Mouse (Mus musculus) heart, adult 2 months (tissue): Measurements from ENCODE around the gene Ubald2. TPM values are rescaled to one million over a fixed set of nuclear protein-coding genes. Genes with fewer than 3 reads are reported as not detected.

Experiments used
- DNase-seq, 2 experiments: peaks; one replicate each; pipeline ENCODE4 v3.0.0; 2021
- H3K27ac ChIP-seq: fragments of 200-600 bp; 2 replicates; pipeline ENCODE4 v1.8.1; 2022
- H3K27me3 ChIP-seq: fragments of 200-500 bp; 2 replicates; pipeline ENCODE4 v1.6.1; 2012; ENCODE audit warnings: mild to moderate bottlenecking, low read length, inconsistent platforms, mixed read lengths; ENCODE audit not compliant: control insufficient read depth, insufficient read depth
- H3K36me3 ChIP-seq: fragments of 200-500 bp; 2 replicates; pipeline ENCODE4 v1.6.1; 2012; ENCODE audit warnings: low read length, inconsistent platforms; ENCODE audit not compliant: control insufficient read depth, insufficient read depth
- H3K4me1 ChIP-seq: fragments of 200-500 bp; 2 replicates; pipeline ENCODE4 v1.6.1; 2011; ENCODE audit warnings: low read length; ENCODE audit not compliant: control insufficient read depth, insufficient read depth
- H3K4me3 ChIP-seq: fragments of 200-600 bp; 2 replicates; pipeline ENCODE4 v1.8.1; 2022
- H3K79me2 ChIP-seq: fragments of 200-500 bp; replicated peaks from 2 replicates; pipeline ENCODE4 v1.6.1; 2012; ENCODE audit warnings: mild to moderate bottlenecking, inconsistent platforms, low read length, moderate library complexity, mixed read lengths; ENCODE audit not compliant: control insufficient read depth, insufficient read depth
- H3K9ac ChIP-seq: fragments of 200-500 bp; 2 replicates; pipeline ENCODE4 v1.6.1; 2012; ENCODE audit warnings: low read depth, mild to moderate bottlenecking, control low read depth, inconsistent platforms, low read length, mixed read lengths
- CTCF ChIP-seq: fragments of 200-600 bp; IDR thresholded peaks from 2 replicates; pipeline ENCODE4 v1.8.1; 2022; ENCODE audit warnings: antibody characterized with exemption, mild to moderate bottlenecking, moderate library complexity
- EP300 ChIP-seq: fragments of 200-500 bp; IDR thresholded peaks from 2 replicates; pipeline ENCODE4 v1.6.1; 2011; ENCODE audit warnings: low read depth, low read length, control low read depth; ENCODE audit not compliant: insufficient read depth
- POLR2A ChIP-seq: fragments of 200-500 bp; IDR thresholded peaks from 2 replicates; pipeline ENCODE4 v1.6.1; 2011; ENCODE audit warnings: mild to moderate bottlenecking, low read depth, low read length, control low read depth; ENCODE audit not compliant: insufficient read depth
- WGBS: fragments of 180-500 bp; shearing (Covaris S2); methylation state at CpG from one replicate; pipeline ENCODE4 v1.1.7; 2018; 5-methylcytosine and 5-hydroxymethylcytosine counted together
- intact Hi-C: fragments of 180-260 bp; cut with DNase I; formaldehyde crosslinking; loops from one replicate; pipeline ENCODE4 v1.15.1; 2025
- long read RNA-seq: library from polyadenylated mRNA; stranded (forward); transcript quantifications from one replicate; pipeline ENCODE4 v2.0.0, GENCODE M21; 2021
- polyA plus RNA-seq: library from polyadenylated mRNA; depleted of rRNA; stranded (reverse); fragments of >200 nt; gene quantifications from 2 replicates; pipeline ENCODE4 v1.2.3, GENCODE M21; 2012; rRNA removed
- total RNA-seq, 2 experiments: library from RNA; stranded (reverse); gene quantifications; 2 replicates each; pipeline ENCODE4 v1.2.3; 2021

Gene Ubald2
- total RNA-seq: 10 to 100 TPM; 29.2 to 34.1 TPM
- 45.5 and 80.1 TPM in 2 replicates for polyA plus RNA-seq
- long read RNA-seq, transcript Ubald2-201 (3 exons, 1,482 nt): major isoform, 9 of 11 reads
- long read RNA-seq, partial matches to known transcripts: 0 of 11 reads
- long read RNA-seq, other reads (novel, unspliced or antisense): 2 of 11 reads

DNA sequence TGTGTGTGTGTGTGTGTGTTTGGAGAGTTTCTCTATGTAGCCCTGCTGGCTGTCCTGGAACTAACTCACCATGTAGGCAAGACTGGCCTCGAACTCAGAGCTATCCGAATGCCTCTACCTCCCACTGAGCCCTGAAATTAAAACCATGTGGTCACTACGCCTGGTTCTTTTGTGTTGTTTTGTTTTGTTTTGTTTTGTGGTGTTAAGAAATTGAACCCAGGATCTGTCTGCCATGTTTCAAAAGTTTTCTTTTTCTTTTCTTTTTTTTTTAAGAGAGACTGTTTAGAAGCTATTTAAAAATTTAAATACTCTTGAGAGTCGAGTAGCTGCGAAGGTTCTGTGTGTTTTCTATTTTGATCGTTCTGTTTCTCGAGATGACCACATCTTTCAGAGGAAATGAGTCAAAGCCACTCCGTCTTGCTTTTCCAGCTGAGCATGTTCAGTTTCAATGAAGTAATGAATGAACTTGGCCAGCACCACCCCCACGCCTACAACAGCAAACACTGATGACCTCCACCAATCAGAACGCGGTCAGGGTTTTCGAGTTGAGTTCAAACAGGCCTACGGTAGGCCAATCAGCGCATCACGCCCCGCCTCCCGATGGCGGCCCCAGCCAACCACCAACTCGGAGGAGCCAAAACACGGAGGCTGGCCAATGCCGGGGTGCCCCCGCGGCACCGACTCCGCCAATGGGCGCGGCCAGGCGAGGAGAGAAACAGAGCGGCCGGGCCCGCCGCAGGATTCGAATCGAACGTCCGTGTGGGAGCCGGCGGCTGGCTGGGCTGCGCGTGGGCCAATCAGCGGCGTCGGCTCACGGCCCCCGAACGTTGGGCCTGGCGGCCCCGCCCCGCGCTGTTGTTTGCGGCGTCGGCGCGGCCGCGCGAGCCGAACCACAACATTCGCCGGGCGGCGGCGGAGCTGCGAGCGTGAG, at the start of gene Ubald2:
Gene Ubald2, plus strand, starts transcription at position 739 of the 931 bp plus-strand sequence.
- Histone ChIP-seq H3K4me1 (peaks cover 16% of the 10 kb centered on the region), H3K4me3 (peak within 1 kb of the TSS; percentile 93), H3K9ac (peak within 1 kb of the TSS; percentile 93), H3K36me3 (peaks cover 6% of the 10 kb centered on the region; the same call in 1 of the 2 replicates), H3K27ac (peak within 1 kb of the TSS; percentile 97), H3K79me2 (no peaks in the 10 kb centered on the region; the same call in 1 of the 2 replicates), H3K27me3 (no peaks in the 10 kb centered on the region)
- WGBS: 2% methylated on average over 66 of the region's 66 CpGs
- peak; percentile 96 to 100 for DNase-seq
- TF ChIP-seq POLR2A (peak; percentile 51; the same call in 1 of the 2 replicates), CTCF (no peak)
- intact Hi-C loops: loop anchor here (2.0 kb wide), 1 partner anchor 21 kb away; the partner anchor contains the start of gene Rnf157

DNA sequence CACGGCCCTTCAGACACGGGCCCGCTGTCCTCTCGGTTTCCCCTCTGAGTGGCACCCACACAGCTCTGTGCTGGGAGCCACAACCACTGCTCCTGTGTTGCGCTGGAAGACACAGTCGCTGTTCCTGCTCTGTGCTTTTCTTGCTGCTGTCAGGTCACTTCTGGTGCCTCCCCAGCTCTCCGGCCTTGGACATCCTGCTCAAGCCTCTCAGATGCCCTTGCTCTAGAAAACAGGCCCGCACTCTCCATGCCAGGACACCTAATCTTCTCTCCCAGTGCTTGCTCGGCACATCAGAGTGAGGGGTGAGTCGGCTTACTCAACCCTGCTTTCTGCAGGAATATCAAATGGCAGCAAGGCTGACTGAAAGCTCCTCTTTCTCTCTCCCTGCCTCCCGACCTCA, 49.7 kb upstream of the Ubald2 start:
- Histone ChIP-seq H3K36me3 (no peaks in the 10 kb centered on the region), H3K9ac (no peak overlapping the region), H3K27ac (no peak overlapping the region), H3K4me3 (no peak overlapping the region), H3K4me1 (peaks cover 10% of the 10 kb centered on the region), H3K27me3 (no peaks in the 10 kb centered on the region), H3K79me2 (no peaks in the 10 kb centered on the region)
- 88% methylated on average over 11 of the region's 11 CpGs for WGBS
- no peak for TF ChIP-seq CTCF
- DNase-seq: no peak
- intact Hi-C loops: no loop called here

DNA sequence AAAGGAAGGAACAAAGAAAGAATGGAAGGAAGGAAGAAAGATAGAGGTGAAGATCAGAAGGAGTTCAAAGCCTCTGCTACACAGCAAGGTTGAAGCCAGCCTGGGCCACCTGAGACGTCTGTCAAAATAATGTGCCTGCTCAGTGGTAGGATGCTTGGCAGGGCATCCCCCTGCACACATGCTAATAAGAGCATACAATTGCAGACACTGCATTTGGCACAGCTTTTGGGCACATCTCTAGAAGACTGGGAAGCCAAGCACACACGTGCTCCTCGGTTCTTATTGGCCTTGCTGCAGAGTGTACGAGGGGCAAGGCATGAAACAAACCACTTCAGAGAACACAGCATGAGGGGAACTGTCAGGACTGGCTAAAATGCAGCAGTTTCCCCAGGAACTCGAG, 47.9 kb upstream of the Ubald2 start:
- 68% methylated on average over 5 of the region's 5 CpGs for WGBS
- DNase-seq: no peak

DNA sequence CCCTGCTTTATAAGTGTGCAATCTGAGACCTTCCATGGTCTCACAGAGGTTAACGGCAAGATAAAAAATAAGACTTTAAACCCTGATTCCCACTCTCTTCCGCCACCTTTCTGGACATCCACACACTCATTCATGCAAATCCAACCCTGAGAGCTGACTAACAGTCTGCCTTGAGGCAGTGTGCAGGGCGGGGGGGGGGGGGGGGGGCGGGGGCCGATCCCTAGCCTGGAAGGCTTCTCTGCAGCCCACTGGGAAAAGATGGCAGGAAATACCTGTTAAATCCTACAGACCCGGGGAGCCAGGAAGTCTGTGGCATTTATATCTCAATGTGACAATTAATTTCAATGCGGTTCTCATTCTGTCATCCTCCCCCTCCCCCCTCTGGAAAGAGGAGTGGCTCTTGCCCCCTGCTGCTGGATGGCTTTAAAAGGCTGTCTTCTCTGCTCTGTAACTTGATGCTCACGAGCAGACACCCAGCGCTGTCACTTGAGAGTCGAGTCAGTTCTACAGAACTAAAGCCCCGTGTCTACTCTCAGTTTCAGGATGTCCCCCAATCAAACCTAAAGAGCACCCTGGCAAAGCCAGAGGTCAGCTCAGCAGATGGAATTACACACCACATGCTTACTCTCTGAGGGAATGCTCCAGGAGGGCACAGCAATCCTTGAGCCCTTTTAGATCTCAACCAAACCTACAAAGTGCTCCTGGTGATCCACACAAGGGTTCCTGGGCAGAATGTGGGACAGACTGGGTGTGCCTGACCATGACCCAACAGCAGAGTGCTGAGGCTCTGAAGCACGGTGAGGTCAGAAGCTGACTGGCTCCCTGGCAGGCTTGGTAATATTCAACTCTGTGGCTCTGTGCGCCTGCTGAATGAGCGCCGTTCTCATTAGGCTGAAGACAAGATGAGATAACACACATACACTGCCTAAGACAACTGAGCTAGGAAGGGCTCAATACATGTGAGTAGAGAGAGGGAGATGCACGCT, 46.5 kb upstream of the Ubald2 start:
- H3K9ac ChIP-seq: peak overlapping the region; percentile 17; the same call in 1 of the 2 replicates
- no peak overlapping the region; the same call in 1 of the 2 replicates for H3K27ac ChIP-seq
- H3K4me1 ChIP-seq: peaks cover 10% of the 10 kb centered on the region
- H3K4me3 ChIP-seq: no peak overlapping the region
- no peaks in the 10 kb centered on the region for H3K36me3 ChIP-seq
- H3K27me3 ChIP-seq: no peaks in the 10 kb centered on the region
- intact Hi-C loops: loop anchor here (5.0 kb wide), 1 partner anchor 60 kb away; no protein-coding TSS in a partner anchor
- H3K79me2 ChIP-seq: no peaks in the 10 kb centered on the region
- no peak for DNase-seq
- 19% methylated on average over 16 of the region's 16 CpGs for WGBS
- TF ChIP-seq POLR2A (no peak), CTCF (no peak), EP300 (no peak)

More for the DNA sequence above, 47.9 kb upstream of the Ubald2 start:
- intact Hi-C loops: loop anchor here (5.0 kb wide), 1 partner anchor 61 kb away; no protein-coding TSS in a partner anchor
- H3K27me3 ChIP-seq: no peaks in the 10 kb centered on the region
- no peak overlapping the region for H3K9ac ChIP-seq
- peaks cover 10% of the 10 kb centered on the region for H3K4me1 ChIP-seq
- H3K27ac ChIP-seq: no peak overlapping the region
- H3K79me2 ChIP-seq: no peaks in the 10 kb centered on the region
- no peaks in the 10 kb centered on the region for H3K36me3 ChIP-seq
- TF ChIP-seq CTCF (no peak), POLR2A (no peak), EP300 (no peak)
- H3K4me3 ChIP-seq: no peak overlapping the region

DNA sequence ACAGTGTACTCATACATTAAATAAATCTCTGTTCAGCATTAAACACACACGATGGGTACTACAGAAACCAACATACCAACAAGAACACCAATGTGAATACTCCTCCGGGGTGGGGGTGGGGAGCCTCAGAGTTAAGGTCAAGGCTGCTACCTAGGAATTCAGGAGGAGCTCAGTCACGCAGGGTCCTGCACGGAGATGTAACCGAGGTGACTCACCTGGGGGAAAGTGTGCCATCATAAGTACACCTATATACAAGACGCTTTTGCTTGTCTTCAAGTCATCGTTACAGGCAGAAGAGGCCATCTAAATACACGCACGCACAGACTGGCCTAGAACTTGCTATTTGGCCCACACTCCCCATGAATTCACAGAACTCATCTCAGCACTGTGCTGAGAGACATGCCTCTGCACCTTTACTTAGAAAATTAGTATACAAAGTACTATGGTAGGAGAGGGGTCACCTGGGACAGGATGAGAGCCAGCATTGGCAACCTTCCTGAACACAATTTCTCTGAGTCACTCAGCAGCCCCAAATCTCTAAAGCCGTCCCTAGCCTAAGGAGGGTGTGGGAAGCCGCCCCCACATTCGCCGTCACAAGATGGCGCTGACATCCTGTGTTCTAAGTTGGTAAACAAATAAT, 44.9 kb upstream of the Ubald2 start:
- DNase-seq: peak; percentile 28 to 55
- peak overlapping the region; percentile 74 for H3K27ac ChIP-seq
- intact Hi-C loops: loop anchor here (5.0 kb wide), 1 partner anchor 58 kb away; no protein-coding TSS in a partner anchor
- peak overlapping the region; percentile 22; the same call in 1 of the 2 replicates for H3K4me3 ChIP-seq
- H3K79me2 ChIP-seq: no peaks in the 10 kb centered on the region
- 61% methylated on average over 14 of the region's 14 CpGs for WGBS
- H3K9ac ChIP-seq: peak overlapping the region; percentile 55
- H3K27me3 ChIP-seq: no peaks in the 10 kb centered on the region
- H3K4me1 ChIP-seq: peaks cover 10% of the 10 kb centered on the region
- no peaks in the 10 kb centered on the region for H3K36me3 ChIP-seq
- TF ChIP-seq EP300: no peak
- no peak for TF ChIP-seq POLR2A
- peak; percentile 41 for TF ChIP-seq CTCF
